Comparison of ENCODE assay signal across 7 mouse cellular contexts in the genomic region with DNA sequence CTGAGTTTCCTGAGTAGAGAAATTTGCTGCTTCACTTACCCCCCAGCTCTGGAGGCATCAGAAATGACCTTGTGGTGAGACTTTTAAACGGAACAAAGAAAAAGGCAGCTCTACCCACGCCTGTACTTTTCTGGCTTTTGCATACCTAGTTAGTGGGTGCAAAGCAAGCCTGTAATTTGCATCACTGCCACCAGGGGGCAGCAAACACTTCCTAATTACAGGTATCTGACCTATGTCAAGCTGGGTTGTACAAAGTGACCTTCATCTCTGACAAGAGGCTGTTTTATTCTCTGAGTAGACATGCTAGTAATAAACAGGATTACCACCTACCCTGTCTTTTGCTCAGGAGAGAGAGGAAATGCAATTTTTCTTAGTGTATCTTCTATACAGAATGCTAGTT.
DNase-seq lines count a peak whose midpoint lies in the region; ATAC-seq and TF ChIP-seq lines count a peak whose summit lies in the region.

No protein-coding gene starts in this region.

- H3K9me3 ChIP-seq in E14TG2a.4 (ENCODE audit: low read length) = peaks cover 7% of the 10 kb centered on the region
- no peaks in the 10 kb centered on the region for H3K9me3 ChIP-seq in lung, embryonic 14.5 days (ENCODE audit: low read depth, low read length)

- no peaks in the 10 kb centered on the region for H3K79me2 ChIP-seq in C2C12 (ENCODE audit: control insufficient read depth, insufficient read depth)

- peak; percentile 73 for DNase-seq in c-Kit-positive CD71-positive TER-119-negative erythroid progenitor cells, embryonic 14.5 days (ENCODE audit: low read depth)
- DNase-seq in gastrocnemius, adult 18-20 months (ENCODE audit: low spot score) = peak; percentile 65
- DNase-seq in kidney, postnatal 36 days = peak; percentile 76 to 90
- DNase-seq in lung, embryonic 14.5 days = peak; percentile 91
- peak; percentile 74 for DNase-seq in right cerebral cortex, postnatal 4 days

- TF ChIP-seq CTCF in C2C12 (IDR thresholded peaks at IDR 0.05; ENCODE audit: control insufficient read depth, insufficient read depth, insufficient read length) (peak; percentile 56), E14TG2a.4 (conservative IDR thresholded peaks at IDR 0.05; ENCODE audit: low read length) (peak; percentile 98)
- peak; percentile 90 for TF ChIP-seq CTCF in lung, embryonic 14.5 days (IDR thresholded peaks at IDR 0.05; ENCODE audit: low read depth)

- 68% methylated on average over 2 of the region's 2 CpGs for WGBS in lung, embryonic 14.5 days

- ATAC-seq in lung, embryonic 14.5 days (ENCODE audit: insufficient read depth) = no peak

- H3K36me3 ChIP-seq in C2C12 (ENCODE audit: control insufficient read depth, insufficient read depth) (peaks cover 64% of the 10 kb centered on the region), E14TG2a.4 (ENCODE audit: insufficient read depth, low read length) (peaks cover 82% of the 10 kb centered on the region)
- H3K36me3 ChIP-seq in lung, embryonic 14.5 days (ENCODE audit: insufficient read depth) = peaks cover 98% of the 10 kb centered on the region

- no peak overlapping the region for H3K4me2 ChIP-seq in lung, embryonic 14.5 days

- H3K4me3 ChIP-seq in C2C12 (ENCODE audit: insufficient read depth, poor library complexity, severe bottlenecking) (no peak overlapping the region), E14TG2a.4 (replicated peaks; ENCODE audit: low read length) (no peak overlapping the region)
- H3K4me3 ChIP-seq in lung, embryonic 14.5 days (ENCODE audit: low read depth, low read length) = no peak overlapping the region

- no peak overlapping the region for H3ac ChIP-seq in C2C12 (ENCODE audit: control insufficient read depth, insufficient read length, low read depth)

- peaks cover 54% of the 10 kb centered on the region for H3K4me1 ChIP-seq in E14TG2a.4 (replicated peaks; ENCODE audit: low read depth, low read length)
- H3K4me1 ChIP-seq in lung, embryonic 14.5 days (ENCODE audit: insufficient read depth) = no peaks in the 10 kb centered on the region

- H3K27ac ChIP-seq in lung, embryonic 14.5 days (ENCODE audit: low read depth) = no peak overlapping the region

- no peaks in the 10 kb centered on the region for H3K79me3 ChIP-seq in C2C12 (ENCODE audit: low read depth)

- no peaks in the 10 kb centered on the region for H3K27me3 ChIP-seq in C2C12 (ENCODE audit: control insufficient read depth, insufficient read depth, insufficient read length)
- H3K27me3 ChIP-seq in E14TG2a.4 (ENCODE audit: insufficient read depth, low read length) = no peaks in the 10 kb centered on the region
- no peaks in the 10 kb centered on the region for H3K27me3 ChIP-seq in lung, embryonic 14.5 days (ENCODE audit: insufficient read depth, low read length)

- H3K9ac ChIP-seq in lung, embryonic 14.5 days = no peak overlapping the region

TF ChIP-seq in C2C12, 6 proteins besides CTCF, POLR2A, EP300 and RAD21:
- no peak for TF ChIP-seq MYOD1 (IDR thresholded peaks at IDR 0.05; ENCODE audit: control insufficient read depth, insufficient read length, low read depth)
- no peak for TF ChIP-seq FOSL1 (IDR thresholded peaks at IDR 0.05; ENCODE audit: insufficient read depth, low read length, poor library complexity, severe bottlenecking)
- TF ChIP-seq MAX (IDR thresholded peaks at IDR 0.05) = no peak
- TF ChIP-seq CEBPB (IDR thresholded peaks at IDR 0.05; ENCODE audit: low read depth) = no peak
- no peak for TF ChIP-seq USF1 (IDR thresholded peaks at IDR 0.05; ENCODE audit: low read depth)
- no peak for TF ChIP-seq MYOG (IDR thresholded peaks at IDR 0.05; ENCODE audit: control insufficient read depth, extremely low read depth, insufficient read length)
TF ChIP-seq in C2C12: peak in this region for 0.
